Mouse (Mus musculus): ENCODE data around the gene Bcl11a.

GRCm38 (mm10) chr11:24180040-24180439 is 102.2 kb downstream of the Bcl11a start:
- no peak for TF ChIP-seq CTCF (IDR thresholded peaks at IDR 0.05; ENCODE audit: low read depth, low read length)
- no peak for TF ChIP-seq GATA1 (IDR thresholded peaks at IDR 0.05; ENCODE audit: borderline replicate concordance, low read length)

Measured in G1E (cell line).